Mouse (Mus musculus) adrenal gland, postnatal 36 days (tissue): ENCODE measurements at regions not wholly inside any gene's neighbourhood (a gene's known extent, or its start where the extent isn't known, plus 50 kb on each side); places are given as distances from the start of the nearest gene placed in this dataset.
"Not testable (repeated sequence)": the region's sequence is repeated elsewhere in the genome, so short reads cannot be mapped to it uniquely, and the experiment has no call there.

ENCODE experiments used
- DNase-seq, 2 experiments: peaks; one replicate each; pipeline ENCODE4 v3.0.0; 2021; ENCODE audit warnings: mixed read lengths in 1 of 2

- DNase-seq, result peak in 1 of 2 experiments; percentile 5
Measured at GRCm38 (mm10) chr4:75466880-75467327, 188.8 kb upstream of the Dmac1 start.

- DNase-seq, result no peak
Measured at GRCm38 (mm10) chr4:75463579-75463978, 185.5 kb upstream of the Dmac1 start.

GRCm38 (mm10) chr4:75449478-75449877, 171.4 kb upstream of the Dmac1 start:
- no peak for DNase-seq

GRCm38 (mm10) chr4:75423296-75423695, 145.2 kb upstream of the Dmac1 start:
- no peak for DNase-seq

- not testable (repeated sequence) for DNase-seq
Measured at GRCm38 (mm10) chr4:75400754-75401153, 122.6 kb upstream of the Dmac1 start.

GRCm38 (mm10) chr4:75394992-75395391, 116.9 kb upstream of the Dmac1 start:
- DNase-seq, result no peak

GRCm38 (mm10) chr4:75394264-75394663, 116.2 kb upstream of the Dmac1 start:
- no peak for DNase-seq

GRCm38 (mm10) chr4:75386271-75386938, 108.3 kb upstream of the Dmac1 start:
- DNase-seq, result no peak

- no peak for DNase-seq
Measured at GRCm38 (mm10) chr4:75359496-75359895, 81.4 kb upstream of the Dmac1 start.

GRCm38 (mm10) chr4:75355621-75356020, 77.5 kb upstream of the Dmac1 start:
- DNase-seq, result no peak

GRCm38 (mm10) chr4:75334496-75334895, 56.4 kb upstream of the Dmac1 start:
- DNase-seq, result no peak

- DNase-seq, result no peak
Measured at GRCm38 (mm10) chr4:75332791-75333190, 54.7 kb upstream of the Dmac1 start.

- DNase-seq, result no peak
Measured at GRCm38 (mm10) chr4:75329511-75330171, 51.5 kb upstream of the Dmac1 start.
